Mouse (Mus musculus) midbrain, embryonic 11.5 days (tissue): ENCODE measurements around the gene St6galnac6. TPM values are rescaled to one million over a fixed set of nuclear protein-coding genes. Genes with fewer than 3 reads are reported as not detected.
A peak's percentile ranks its signal among the peaks of the same experiment; 100 is the strongest.

Source experiments
- ATAC-seq: fragments of 200-750 bp; cut with Nextera tagmentation; 2 replicates; pipeline ENCODE4 v1.8.0; 2017; ENCODE audit warnings: moderate TSS enrichment, moderate library complexity; ENCODE audit not compliant: low FRiP score
- DNase-seq: peaks from one replicate; pipeline ENCODE4 v3.0.0; 2015; ENCODE audit warnings: low spot score; ENCODE audit errors: missing footprints
- H3K27ac ChIP-seq: fragments of 300-500 bp; sonication (generic); 2 replicates; pipeline ENCODE4 v1.5.1; 2014; ENCODE audit warnings: low read depth, low read length
- H3K27me3 ChIP-seq: fragments of 300-500 bp; sonication (generic); 2 replicates; pipeline ENCODE4 v1.6.1; 2014; ENCODE audit warnings: mild to moderate bottlenecking, low read length, moderate library complexity, mixed read lengths; ENCODE audit not compliant: control insufficient read depth, insufficient read depth
- H3K36me3 ChIP-seq: fragments of 300-500 bp; sonication (generic); 2 replicates; pipeline ENCODE4 v1.6.1; 2014; ENCODE audit warnings: mild to moderate bottlenecking, low read length, moderate library complexity, mixed read lengths; ENCODE audit not compliant: control insufficient read depth, insufficient read depth
- H3K4me1 ChIP-seq: fragments of 300-500 bp; sonication (generic); 2 replicates; pipeline ENCODE4 v1.6.1; 2014; ENCODE audit warnings: low read length; ENCODE audit not compliant: control insufficient read depth, insufficient read depth
- H3K4me2 ChIP-seq: fragments of 300-500 bp; sonication (generic); 2 replicates; pipeline ENCODE4 v1.6.1; 2014; ENCODE audit warnings: mild to moderate bottlenecking, moderate library complexity
- H3K4me3 ChIP-seq: fragments of 300-500 bp; sonication (generic); 2 replicates; pipeline ENCODE4 v1.5.1; 2014; ENCODE audit warnings: low read depth, low read length
- H3K9ac ChIP-seq: fragments of 300-500 bp; sonication (generic); 2 replicates; pipeline ENCODE4 v1.6.1; 2014; ENCODE audit warnings: low read length
- H3K9me3 ChIP-seq: fragments of 300-500 bp; sonication (generic); 2 replicates; pipeline ENCODE4 v1.6.1; 2016; ENCODE audit warnings: low read length; ENCODE audit not compliant: control insufficient read depth
- WGBS: fragments of 180-500 bp; shearing (Covaris S2); extraction: QIAGEN DNeasy Blood & Tissue Kit; methylation state at CpG from one replicate; pipeline ENCODE4 v1.1.7; 2014; 5-methylcytosine and 5-hydroxymethylcytosine counted together
- polyA plus RNA-seq: library from polyadenylated mRNA; unstranded; fragments of >200 nt; fragmentation: Nextera tagmentation; extraction: Ambion mirVana; gene quantifications from 2 replicates; pipeline ENCODE4 v1.2.1, GENCODE M21; 2014

Gene St6galnac6
- polyA plus RNA-seq, 1 experiment from 2014 or later: 4.5 TPM

GRCm38 (mm10) chr2:32620682-32621516 is 21.4 kb downstream of the St6galnac6 start:
- Histone ChIP-seq H3K36me3 (no peaks in the 10 kb centered on the region; the same call in 1 of the 2 replicates), H3K4me3 (no peak overlapping the region), H3K9ac (no peak overlapping the region), H3K27ac (no peak overlapping the region), H3K27me3 (no peaks in the 10 kb centered on the region), H3K9me3 (no peaks in the 10 kb centered on the region; the same call in 1 of the 2 replicates), H3K4me1 (peaks cover 23% of the 10 kb centered on the region), H3K4me2 (no peak overlapping the region)
- DNase-seq: no peak
- WGBS: 48% methylated on average over 4 of the region's 4 CpGs
- no peak for ATAC-seq

GRCm38 (mm10) chr2:32621517-32621859 is 22.0 kb downstream of the St6galnac6 start, which contains the start of gene Ak1:
Gene Ak1 (plus strand): TSS chr2:32621758.
- H3K9me3 ChIP-seq: no peaks in the 10 kb centered on the region; the same call in 1 of the 2 replicates
- H3K27me3 ChIP-seq: no peaks in the 10 kb centered on the region
- WGBS: 57% methylated on average over 7 of the region's 7 CpGs
- H3K4me2 ChIP-seq: no peak within 1 kb of the TSS
- H3K9ac ChIP-seq: no peak within 1 kb of the TSS
- no peak within 1 kb of the TSS for H3K4me3 ChIP-seq
- no peak within 1 kb of the TSS for H3K27ac ChIP-seq
- no peak for ATAC-seq
- no peak for DNase-seq
- H3K4me1 ChIP-seq: peaks cover 24% of the 10 kb centered on the region
- no peaks in the 10 kb centered on the region; the same call in 1 of the 2 replicates for H3K36me3 ChIP-seq

- 76% methylated on average over 5 of the region's 5 CpGs for WGBS
- H3K27ac ChIP-seq: no peak overlapping the region
These were observed 24.7 kb downstream of the St6galnac6 start for GRCm38 (mm10) chr2:32624111-32624748.

GRCm38 (mm10) chr2:32625212-32625872 is 25.8 kb downstream of the St6galnac6 start:
- WGBS: 2% methylated on average over 13 of the region's 13 CpGs
- Histone ChIP-seq H3K27ac (no peak overlapping the region; the same call in 1 of the 2 replicates), H3K4me2 (peak overlapping the region; percentile 43), H3K4me1 (peaks cover 29% of the 10 kb centered on the region), H3K27me3 (no peaks in the 10 kb centered on the region), H3K36me3 (no peaks in the 10 kb centered on the region), H3K9ac (peak overlapping the region; percentile 56), H3K4me3 (peak overlapping the region; percentile 8; the same call in 1 of the 2 replicates), H3K9me3 (no peaks in the 10 kb centered on the region)
- peak; percentile 93 for DNase-seq
- peak; percentile 62; the same call in 1 of the 2 replicates for ATAC-seq

More at GRCm38 (mm10) chr2:32624111-32624748, 24.7 kb downstream of the St6galnac6 start:
- Histone ChIP-seq H3K4me1 (peaks cover 29% of the 10 kb centered on the region), H3K9ac (no peak overlapping the region), H3K4me3 (no peak overlapping the region), H3K27me3 (no peaks in the 10 kb centered on the region), H3K4me2 (no peak overlapping the region), H3K36me3 (no peaks in the 10 kb centered on the region), H3K9me3 (no peaks in the 10 kb centered on the region)
- ATAC-seq: no peak
- no peak for DNase-seq

GRCm38 (mm10) chr2:32625873-32626694 is 26.6 kb downstream of the St6galnac6 start:
- Histone ChIP-seq H3K36me3 (no peaks in the 10 kb centered on the region), H3K4me3 (no peak overlapping the region), H3K4me1 (peaks cover 25% of the 10 kb centered on the region), H3K27me3 (no peaks in the 10 kb centered on the region), H3K9ac (peak overlapping the region; percentile 56), H3K27ac (no peak overlapping the region), H3K4me2 (peak overlapping the region; percentile 43), H3K9me3 (no peaks in the 10 kb centered on the region)
- whole genome bisulfite sequencing: 64% methylated on average over 5 of the region's 5 CpGs
- ATAC-seq (no peak), DNase-seq (no peak)

GRCm38 (mm10) chr2:32627266-32628043 is 27.9 kb downstream of the St6galnac6 start:
- Histone ChIP-seq H3K27ac (no peak overlapping the region), H3K9me3 (no peaks in the 10 kb centered on the region), H3K4me3 (no peak overlapping the region), H3K36me3 (no peaks in the 10 kb centered on the region), H3K27me3 (no peaks in the 10 kb centered on the region), H3K4me1 (peaks cover 27% of the 10 kb centered on the region), H3K9ac (no peak overlapping the region), H3K4me2 (no peak overlapping the region)
- DNase-seq (no peak), ATAC-seq (no peak)
- 65% methylated on average over 19 of the region's 20 CpGs for WGBS

- no peak overlapping the region for H3K4me2 ChIP-seq
- no peak overlapping the region for H3K4me3 ChIP-seq
- DNase-seq: no peak
- no peak for ATAC-seq
- H3K9ac ChIP-seq: no peak overlapping the region
- H3K27ac ChIP-seq: no peak overlapping the region
- no peaks in the 10 kb centered on the region for H3K27me3 ChIP-seq
- no peaks in the 10 kb centered on the region for H3K36me3 ChIP-seq
- H3K4me1 ChIP-seq: peaks cover 27% of the 10 kb centered on the region
- WGBS: 70% methylated on average over 4 of the region's 4 CpGs
- H3K9me3 ChIP-seq: no peaks in the 10 kb centered on the region
These were observed 28.6 kb downstream of the St6galnac6 start for GRCm38 (mm10) chr2:32628044-32628550.

- ATAC-seq: peak; percentile 15; the same call in 1 of the 2 replicates
- Histone ChIP-seq H3K27ac (peak overlapping the region; percentile 40; the same call in 1 of the 2 replicates), H3K9ac (peak overlapping the region; percentile 21; the same call in 1 of the 2 replicates), H3K27me3 (no peaks in the 10 kb centered on the region), H3K4me1 (peaks cover 27% of the 10 kb centered on the region), H3K4me2 (peak overlapping the region; percentile 23), H3K4me3 (no peak overlapping the region), H3K9me3 (no peaks in the 10 kb centered on the region), H3K36me3 (no peaks in the 10 kb centered on the region)
- no peak for DNase-seq
- 35% methylated on average over 5 of the region's 5 CpGs for WGBS
These were observed 29.2 kb downstream of the St6galnac6 start for GRCm38 (mm10) chr2:32628729-32629128.
